Mouse (Mus musculus) thymus, adult 2 months (tissue): ENCODE data around the gene Dhx37. TPM values are rescaled to one million over a fixed set of nuclear protein-coding genes. Genes with fewer than 3 reads are reported as not detected.

Experiments
- DNase-seq: peaks from one replicate; pipeline ENCODE4 v3.0.0; 2021
- H3K27ac ChIP-seq: fragments of 200-500 bp; 2 replicates; pipeline ENCODE4 v1.5.1; 2012; ENCODE audit warnings: low read length, control low read depth; ENCODE audit not compliant: control insufficient read depth, insufficient read depth
- H3K27me3 ChIP-seq: fragments of 200-500 bp; 2 replicates; pipeline ENCODE4 v1.6.1; 2012; ENCODE audit warnings: mild to moderate bottlenecking, low read length, moderate library complexity, mixed read lengths; ENCODE audit not compliant: control insufficient read depth, insufficient read depth
- H3K36me3 ChIP-seq: fragments of 200-500 bp; 2 replicates; pipeline ENCODE4 v1.6.1; 2012; ENCODE audit warnings: mild to moderate bottlenecking, low read length, moderate library complexity; ENCODE audit not compliant: control insufficient read depth, insufficient read depth
- H3K4me1 ChIP-seq: fragments of 200-500 bp; replicated peaks from 2 replicates; pipeline ENCODE4 v1.6.1; 2012; ENCODE audit warnings: low read length; ENCODE audit not compliant: control insufficient read depth, insufficient read depth
- H3K4me3 ChIP-seq: fragments of 200-500 bp; 2 replicates; pipeline ENCODE4 v1.5.1; 2012; ENCODE audit warnings: mild to moderate bottlenecking, low read length, control low read depth, moderate library complexity; ENCODE audit not compliant: control insufficient read depth, insufficient read depth
- CTCF ChIP-seq: fragments of 200-500 bp; IDR thresholded peaks from 2 replicates; pipeline ENCODE4 v1.5.1; 2012; ENCODE audit warnings: mild to moderate bottlenecking, control low read depth, low read length, moderate library complexity, borderline replicate concordance; ENCODE audit not compliant: control insufficient read depth, poor library complexity, insufficient read depth; ENCODE audit errors: extremely low read depth
- POLR2A ChIP-seq: fragments of 200-500 bp; IDR thresholded peaks from 2 replicates; pipeline ENCODE4 v1.6.1; 2012; ENCODE audit warnings: mild to moderate bottlenecking, low read length, control low read depth, moderate library complexity; ENCODE audit not compliant: control insufficient read depth, poor library complexity, insufficient read depth; ENCODE audit errors: extremely low read depth
- WGBS: fragments of 180-500 bp; shearing (Covaris S2); methylation state at CpG from one replicate; pipeline ENCODE4 v1.1.7; 2018; 5-methylcytosine and 5-hydroxymethylcytosine counted together
- polyA plus RNA-seq: library from polyadenylated mRNA; depleted of rRNA; stranded (reverse); fragments of >200 nt; gene quantifications from 2 replicates; pipeline ENCODE4 v1.2.3, GENCODE M21; 2012; rRNA removed

Dhx37 gene
- polyA plus RNA-seq, 1 experiment: 32.4 TPM

DNA sequence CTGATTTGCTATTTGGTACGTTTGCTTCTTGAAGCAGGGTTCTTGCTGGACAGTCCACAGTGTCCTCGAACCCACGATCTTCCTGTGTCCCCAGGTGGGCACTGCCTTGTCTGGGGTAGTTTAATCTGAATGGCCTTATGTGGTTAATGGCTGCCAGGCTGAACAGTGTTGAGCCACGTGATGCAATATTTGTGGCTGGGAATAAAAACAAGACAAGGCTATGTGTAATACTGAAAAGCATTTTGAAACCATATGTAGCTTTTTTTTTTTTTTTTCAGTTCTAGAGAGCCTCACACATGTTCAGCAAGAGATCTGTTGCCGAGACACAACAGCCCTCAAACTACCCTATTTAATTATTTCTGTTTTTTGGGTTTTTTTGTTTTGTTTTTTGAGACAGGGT lies 65.8 kb downstream of the Dhx37 start:
- H3K27me3 ChIP-seq: no peaks in the 10 kb centered on the region
- DNase-seq: no peak
- H3K27ac ChIP-seq: no peak overlapping the region
- TF ChIP-seq POLR2A: no peak
- TF ChIP-seq CTCF: no peak
- H3K4me3 ChIP-seq: no peak overlapping the region
- peaks cover 3% of the 10 kb centered on the region; the same call in 1 of the 2 replicates for H3K4me1 ChIP-seq
- H3K36me3 ChIP-seq: no peaks in the 10 kb centered on the region
- 76% methylated on average over 5 of the region's 5 CpGs for WGBS

DNA sequence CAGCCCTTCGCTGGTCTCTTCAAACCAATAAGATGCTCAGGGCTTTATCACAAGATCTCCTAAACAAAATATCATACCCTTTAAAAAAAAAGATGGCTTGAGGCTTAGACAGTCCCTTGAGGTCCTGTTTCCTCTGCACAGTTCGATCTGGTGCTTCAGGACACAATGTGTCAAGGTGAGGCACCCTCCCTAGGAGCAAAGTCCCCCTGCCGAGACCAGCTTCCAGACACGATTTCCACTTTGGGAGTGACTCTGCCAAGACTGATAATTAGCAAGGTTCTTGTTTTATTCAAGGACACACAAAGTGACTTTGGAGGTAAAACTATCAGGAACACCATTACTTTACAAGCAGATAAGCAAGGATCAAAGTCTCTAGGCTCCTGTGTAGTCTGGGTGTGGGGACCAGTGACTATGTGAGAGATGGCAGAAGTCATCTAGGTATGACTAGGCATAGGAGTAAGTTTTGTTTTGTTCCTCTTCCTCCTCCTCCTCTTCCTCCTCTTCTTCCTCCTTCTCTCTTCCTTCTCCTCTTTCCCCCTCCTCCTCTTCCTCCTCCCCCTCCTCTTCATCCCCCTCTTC lies 69.0 kb downstream of the Dhx37 start:
- 83% methylated on average over 4 of the region's 4 CpGs for WGBS
- DNase-seq: no peak

GRCm38 (mm10) chr5:125363894-125364293 lies 70.0 kb downstream of the Dhx37 start:
- 63% methylated on average over 7 of the region's 7 CpGs for WGBS
- no peak overlapping the region for H3K27ac ChIP-seq
- H3K36me3 ChIP-seq: no peaks in the 10 kb centered on the region
- peaks cover 3% of the 10 kb centered on the region; the same call in 1 of the 2 replicates for H3K4me1 ChIP-seq
- TF ChIP-seq CTCF: no peak
- TF ChIP-seq POLR2A: no peak
- no peak overlapping the region for H3K4me3 ChIP-seq
- no peak for DNase-seq
- no peaks in the 10 kb centered on the region for H3K27me3 ChIP-seq

More for the DNA sequence above, 69.0 kb downstream of the Dhx37 start:
- Histone ChIP-seq H3K27me3 (no peaks in the 10 kb centered on the region), H3K27ac (no peak overlapping the region), H3K4me3 (no peak overlapping the region), H3K36me3 (no peaks in the 10 kb centered on the region), H3K4me1 (peaks cover 3% of the 10 kb centered on the region; the same call in 1 of the 2 replicates)
- TF ChIP-seq POLR2A (no peak), CTCF (no peak)

Other genes with a start within 250 kb of the Dhx37 start
- 75.3 and 80.7 TPM in 2 replicates for gene Scarb1, start 93.0 kb downstream of the Dhx37 start, polyA plus RNA-seq
- gene Gm10382, start 44.8 kb downstream of the Dhx37 start, polyA plus RNA-seq: 0.18 TPM in 1 of 2 replicates, not detected in the other
- 585 and 598 TPM in 2 replicates for gene Ubc, start 43.9 kb downstream of the Dhx37 start, polyA plus RNA-seq
- 22.7 and 26.4 TPM in 2 replicates for gene Bri3bp, start 7.4 kb upstream of the Dhx37 start, polyA plus RNA-seq
- gene Aacs, start 41.7 kb upstream of the Dhx37 start, polyA plus RNA-seq: 51.0 and 61.1 TPM in 2 replicates
- gene Tmem132b, start 97.7 kb upstream of the Dhx37 start, polyA plus RNA-seq: 0.09 and 0.15 TPM in 2 replicates